Mouse (Mus musculus) thymus, adult 2 months (tissue): Measurements from ENCODE around the gene Lbhd2. TPM values are rescaled to one million over a fixed set of nuclear protein-coding genes. Genes with fewer than 3 reads are reported as not detected.

Experiments
- DNase-seq: peaks from one replicate; pipeline ENCODE4 v3.0.0; 2021
- H3K27ac ChIP-seq: fragments of 200-500 bp; 2 replicates; pipeline ENCODE4 v1.5.1; 2012; ENCODE audit warnings: low read length, control low read depth; ENCODE audit not compliant: control insufficient read depth, insufficient read depth
- H3K27me3 ChIP-seq: fragments of 200-500 bp; 2 replicates; pipeline ENCODE4 v1.6.1; 2012; ENCODE audit warnings: mild to moderate bottlenecking, low read length, moderate library complexity, mixed read lengths; ENCODE audit not compliant: control insufficient read depth, insufficient read depth
- H3K36me3 ChIP-seq: fragments of 200-500 bp; 2 replicates; pipeline ENCODE4 v1.6.1; 2012; ENCODE audit warnings: mild to moderate bottlenecking, low read length, moderate library complexity; ENCODE audit not compliant: control insufficient read depth, insufficient read depth
- H3K4me1 ChIP-seq: fragments of 200-500 bp; replicated peaks from 2 replicates; pipeline ENCODE4 v1.6.1; 2012; ENCODE audit warnings: low read length; ENCODE audit not compliant: control insufficient read depth, insufficient read depth
- H3K4me3 ChIP-seq: fragments of 200-500 bp; 2 replicates; pipeline ENCODE4 v1.5.1; 2012; ENCODE audit warnings: mild to moderate bottlenecking, low read length, control low read depth, moderate library complexity; ENCODE audit not compliant: control insufficient read depth, insufficient read depth
- CTCF ChIP-seq: fragments of 200-500 bp; IDR thresholded peaks from 2 replicates; pipeline ENCODE4 v1.5.1; 2012; ENCODE audit warnings: mild to moderate bottlenecking, control low read depth, low read length, moderate library complexity, borderline replicate concordance; ENCODE audit not compliant: control insufficient read depth, poor library complexity, insufficient read depth; ENCODE audit errors: extremely low read depth
- POLR2A ChIP-seq: fragments of 200-500 bp; IDR thresholded peaks from 2 replicates; pipeline ENCODE4 v1.6.1; 2012; ENCODE audit warnings: mild to moderate bottlenecking, low read length, control low read depth, moderate library complexity; ENCODE audit not compliant: control insufficient read depth, poor library complexity, insufficient read depth; ENCODE audit errors: extremely low read depth
- WGBS: fragments of 180-500 bp; shearing (Covaris S2); methylation state at CpG from one replicate; pipeline ENCODE4 v1.1.7; 2018; 5-methylcytosine and 5-hydroxymethylcytosine counted together
- polyA plus RNA-seq: library from polyadenylated mRNA; depleted of rRNA; stranded (reverse); fragments of >200 nt; gene quantifications from 2 replicates; pipeline ENCODE4 v1.2.3, GENCODE M21; 2012

Gene Lbhd2
- polyA plus RNA-seq, 1 experiment, result 1.9 TPM

GRCm38 (mm10) chr12:111377986-111378490 lies 28.6 kb upstream of the Lbhd2 start:
- Histone ChIP-seq H3K27ac (no peak overlapping the region), H3K4me1 (0 out of 2 replicates have a peak, but pooled peaks cover 4% of the 10 kb centered on the region), H3K4me3 (peak overlapping the region; percentile 41), H3K27me3 (peaks cover 8% of the 10 kb centered on the region; the same call in 1 of the 2 replicates), H3K36me3 (no peaks in the 10 kb centered on the region)
- DNase-seq, result no peak
- TF ChIP-seq CTCF (no peak), POLR2A (no peak)
- WGBS, result 2% methylated on average over 32 of the region's 32 CpGs

- 79% methylated on average over 12 of the region's 12 CpGs for WGBS
- Histone ChIP-seq H3K27ac (no peak overlapping the region), H3K27me3 (peaks cover 8% of the 10 kb centered on the region; the same call in 1 of the 2 replicates), H3K4me1 (0 out of 2 replicates have a peak, but pooled peaks cover 4% of the 10 kb centered on the region), H3K36me3 (no peaks in the 10 kb centered on the region), H3K4me3 (no peak overlapping the region)
- no peak for DNase-seq
- TF ChIP-seq CTCF (no peak), POLR2A (no peak)
These were observed 27.8 kb upstream of the Lbhd2 start for GRCm38 (mm10) chr12:111378812-111379211.

- Histone ChIP-seq H3K27me3 (no peaks in the 10 kb centered on the region), H3K4me1 (no peaks in the 10 kb centered on the region), H3K4me3 (no peak overlapping the region), H3K36me3 (no peaks in the 10 kb centered on the region), H3K27ac (no peak overlapping the region)
- no peak for DNase-seq
- 83% methylated on average over 13 of the region's 13 CpGs for WGBS
- no peak for TF ChIP-seq CTCF
- TF ChIP-seq POLR2A, result no peak
These were observed 20.5 kb upstream of the Lbhd2 start for GRCm38 (mm10) chr12:111385883-111386641.

- no peak overlapping the region for H3K27ac ChIP-seq
- H3K4me1 ChIP-seq, result no peaks in the 10 kb centered on the region
- H3K27me3 ChIP-seq, result no peaks in the 10 kb centered on the region
- no peaks in the 10 kb centered on the region for H3K36me3 ChIP-seq
- DNase-seq, result no peak
- TF ChIP-seq CTCF (no peak), POLR2A (no peak)
- 33% methylated on average over 8 of the region's 8 CpGs for whole genome bisulfite sequencing
- H3K4me3 ChIP-seq, result no peak overlapping the region
These were observed 19.9 kb upstream of the Lbhd2 start for GRCm38 (mm10) chr12:111386642-111387120.

- WGBS, result 93% methylated on average over 4 of the region's 4 CpGs
- H3K36me3 ChIP-seq, result no peaks in the 10 kb centered on the region
- no peak overlapping the region for H3K4me3 ChIP-seq
- DNase-seq, result no peak
- H3K27ac ChIP-seq, result no peak overlapping the region
- no peaks in the 10 kb centered on the region for H3K4me1 ChIP-seq
- TF ChIP-seq CTCF (no peak), POLR2A (no peak)
- no peaks in the 10 kb centered on the region for H3K27me3 ChIP-seq
These were observed 19.5 kb upstream of the Lbhd2 start for GRCm38 (mm10) chr12:111387146-111387545.

- no peaks in the 10 kb centered on the region for H3K4me1 ChIP-seq
- no peak for TF ChIP-seq POLR2A
- TF ChIP-seq CTCF, result no peak
- no peak for DNase-seq
- no peak overlapping the region for H3K27ac ChIP-seq
- H3K27me3 ChIP-seq, result no peaks in the 10 kb centered on the region
- H3K36me3 ChIP-seq, result no peaks in the 10 kb centered on the region
- H3K4me3 ChIP-seq, result no peak overlapping the region
- 88% methylated on average over 6 of the region's 6 CpGs for WGBS
These were observed 12.6 kb upstream of the Lbhd2 start for GRCm38 (mm10) chr12:111394008-111394407.

GRCm38 (mm10) chr12:111396997-111397396 lies 9.6 kb upstream of the Lbhd2 start:
- WGBS, result 80% methylated on average over 5 of the region's 5 CpGs
- Histone ChIP-seq H3K4me3 (no peak overlapping the region), H3K4me1 (no peaks in the 10 kb centered on the region), H3K27ac (no peak overlapping the region), H3K27me3 (no peaks in the 10 kb centered on the region), H3K36me3 (no peaks in the 10 kb centered on the region)
- TF ChIP-seq CTCF (no peak), POLR2A (no peak)
- no peak for DNase-seq
